ENCODE assay signal across 16 mouse cellular contexts in the genomic region with DNA sequence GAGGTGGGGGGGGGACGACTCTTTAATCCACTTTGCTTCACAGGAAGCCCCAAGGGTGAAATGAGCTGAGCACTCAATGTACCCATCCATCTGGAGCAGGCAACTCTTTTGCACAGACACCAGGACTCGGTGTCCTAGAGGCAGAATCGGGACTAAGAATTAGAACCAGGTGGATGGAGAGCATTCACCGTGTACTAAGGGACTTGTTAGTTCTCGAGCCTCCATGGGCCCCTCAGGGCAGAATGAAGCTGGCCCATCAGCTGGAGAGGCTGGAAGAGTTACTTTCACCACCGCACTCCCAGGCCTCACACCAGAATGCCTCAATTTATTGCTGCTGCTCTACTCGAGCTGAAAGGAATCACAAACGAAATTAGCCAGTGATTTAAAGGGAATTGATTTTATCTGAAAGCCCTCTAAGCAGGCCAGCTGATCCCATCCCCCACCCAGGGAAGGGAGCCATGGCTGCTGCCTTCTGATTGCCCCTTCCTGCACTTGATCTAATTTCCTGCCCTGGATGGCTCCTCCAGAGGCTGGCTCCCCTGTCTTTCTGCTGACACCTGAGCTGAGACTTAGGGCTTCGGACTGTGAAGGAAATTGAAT.
A peak's percentile ranks its signal among the peaks of the same experiment; 100 is the strongest.
DNase-seq lines count a peak whose midpoint lies in the region; ATAC-seq and TF ChIP-seq lines count a peak whose summit lies in the region.
"Had no signal": no experiment of that assay in that cellular context is flagged by ENCODE, and none has a peak within 500 bp of the region (broad histone marks: within the 10 kb centered on the region; RNA-seq: fewer than 3 reads in every experiment).

No protein-coding gene starts in this region.

- H3K4me1 ChIP-seq in neural tube, embryonic 12.5 days = peaks cover 10% of the 10 kb centered on the region
- H3K4me1 ChIP-seq in hindbrain, postnatal 0 days (ENCODE audit: insufficient read depth, low read length) = no peaks in the 10 kb centered on the region

- 31% methylated on average over 9 of the region's 9 CpGs for WGBS in neural tube, embryonic 12.5 days
- WGBS in hindbrain, postnatal 0 days = 52% methylated on average over 9 of the region's 9 CpGs

- no peak for TF ChIP-seq CTCF in hindbrain, postnatal 0 days (IDR thresholded peaks at IDR 0.05; ENCODE audit: low read depth)

- H3K27ac ChIP-seq in neural tube, embryonic 12.5 days = peak overlapping the region; percentile 32; the same call in 1 of the 2 replicates
- H3K27ac ChIP-seq in hindbrain, postnatal 0 days = no peak overlapping the region
- H3K27ac ChIP-seq: heart, adult 2 months; limb, embryonic 15.5 days had no signal

- peak; percentile 51 for ATAC-seq in neural tube, embryonic 12.5 days (ENCODE audit: low FRiP score, low read depth)
- no peak for ATAC-seq in hindbrain, postnatal 0 days

- H3K9me3 ChIP-seq in neural tube, embryonic 12.5 days = no peaks in the 10 kb centered on the region
- H3K9me3 ChIP-seq in hindbrain, postnatal 0 days (ENCODE audit: low read length) = no peaks in the 10 kb centered on the region
- H3K9me3 ChIP-seq: limb, embryonic 15.5 days had no signal

- H3K9ac ChIP-seq in neural tube, embryonic 12.5 days = no peak overlapping the region
- H3K9ac ChIP-seq in hindbrain, postnatal 0 days (replicated peaks; ENCODE audit: low read length) = no peak overlapping the region
- H3K9ac ChIP-seq: limb, embryonic 15.5 days had no signal

- no peak overlapping the region for H3K4me3 ChIP-seq in neural tube, embryonic 12.5 days
- no peak overlapping the region for H3K4me3 ChIP-seq in hindbrain, postnatal 0 days (ENCODE audit: low read length)
- H3K4me3 ChIP-seq: heart, adult 2 months; limb, embryonic 15.5 days had no signal

- no peak overlapping the region for H3K4me2 ChIP-seq in neural tube, embryonic 12.5 days (replicated peaks)
- H3K4me2 ChIP-seq in hindbrain, postnatal 0 days (ENCODE audit: low read depth, low read length) = no peak overlapping the region
- H3K4me2 ChIP-seq: limb, embryonic 15.5 days had no signal

- peak; percentile 46 for DNase-seq in embryo, embryonic 11 days
- DNase-seq in embryo, embryonic 9.5 days (ENCODE audit: extremely low spot score) = no peak
- DNase-seq in neural tube, embryonic 10.5 days (ENCODE audit: extremely low spot score, low spot score) = no peak
- DNase-seq in hindbrain, postnatal 0 days (ENCODE audit: low spot score) = peak; percentile 20
- peak; percentile 36 for DNase-seq in retina, postnatal 1 day
- DNase-seq in gastrocnemius, postnatal 10 days = no peak
- DNase-seq in lung, adult 18-20 months = no peak
- DNase-seq: cerebellum, adult 9-11 months; heart, adult 2 months; kidney, adult 11 months; kidney, postnatal 25 days; layer of hippocampus, postnatal 36 days; lung, adult 2 months; right cerebral cortex, postnatal 14 days had no signal

- no peaks in the 10 kb centered on the region for H3K36me3 ChIP-seq in neural tube, embryonic 12.5 days
- no peaks in the 10 kb centered on the region for H3K36me3 ChIP-seq in hindbrain, postnatal 0 days (ENCODE audit: insufficient read depth, low read length)
- H3K36me3 ChIP-seq: limb, embryonic 15.5 days had no signal

- no peaks in the 10 kb centered on the region for H3K27me3 ChIP-seq in neural tube, embryonic 12.5 days (replicated peaks)
- no peaks in the 10 kb centered on the region for H3K27me3 ChIP-seq in hindbrain, postnatal 0 days (ENCODE audit: insufficient read depth, low read length)
- H3K27me3 ChIP-seq: limb, embryonic 15.5 days had no signal

Comparison
In these comparisons a context has a peak if more than half of its experiments do, and no peak if none do; other contexts are left out.
1. DNase-seq: peak in embryo, embryonic 11 days (single experiment), hindbrain, postnatal 0 days (single experiment) and retina, postnatal 1 day (single experiment); none in embryo, embryonic 9.5 days (single experiment), neural tube, embryonic 10.5 days (single experiment), gastrocnemius, postnatal 10 days (single experiment) and lung, adult 18-20 months (0 of 2).